Mouse (Mus musculus) cerebellum, adult 2 months (tissue): ENCODE measurements at regions not wholly inside any gene's neighbourhood (a gene's known extent, or its start where the extent isn't known, plus 50 kb on each side); places are given as distances from the start of the nearest gene placed in this dataset.

Experiments
- CTCF ChIP-seq: fragments of 200-500 bp; IDR thresholded peaks from 2 replicates; pipeline ENCODE4 v1.5.1; 2011; ENCODE audit warnings: low read depth, mild to moderate bottlenecking, control low read depth, low read length, moderate library complexity, borderline replicate concordance; ENCODE audit not compliant: insufficient read depth
- POLR2A ChIP-seq: fragments of 200-500 bp; IDR thresholded peaks from 2 replicates; pipeline ENCODE4 v1.6.1; 2011; ENCODE audit warnings: low read length, control low read depth, borderline replicate concordance; ENCODE audit not compliant: insufficient read depth

DNA sequence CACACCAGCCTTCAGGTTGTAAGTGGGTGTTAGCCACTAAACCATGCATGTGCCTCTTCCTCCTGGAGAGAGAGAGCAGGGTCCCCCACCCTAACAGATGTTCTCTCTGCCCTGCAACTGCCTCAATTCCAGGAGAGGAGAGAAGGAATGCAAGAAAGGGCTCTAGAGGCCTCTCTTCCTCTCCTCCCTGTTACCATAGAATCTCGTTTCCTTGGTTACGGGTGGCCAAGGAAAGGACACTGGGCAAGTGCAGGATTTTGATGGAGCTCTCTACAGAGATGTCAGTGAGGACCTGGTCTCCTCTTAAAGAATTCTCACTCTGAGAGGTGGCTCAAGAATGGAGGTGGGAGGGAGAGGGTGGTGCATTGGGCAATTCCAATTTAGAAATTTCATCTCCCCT, 275.4 kb upstream of the N4bp1 start:
- TF ChIP-seq CTCF (no peak), POLR2A (no peak)
